Mouse (Mus musculus) CH12.LX (cell line): Measurements from ENCODE around the gene Zdhhc20. TPM values are rescaled to one million over a fixed set of nuclear protein-coding genes. Genes with fewer than 3 reads are reported as not detected.

Source experiments
- DNase-seq: peaks from one replicate; pipeline ENCODE4 v3.0.0-alpha.2; 2013; ENCODE audit errors: extremely low read depth
- H3K27ac ChIP-seq: 2 replicates; pipeline ENCODE4 v1.5.1; 2012; ENCODE audit warnings: low read depth, mild to moderate bottlenecking, control low read depth, moderate library complexity; ENCODE audit not compliant: insufficient read depth
- H3K27me3 ChIP-seq: replicated peaks from 2 replicates; pipeline ENCODE3; 2012; ENCODE audit warnings: inconsistent platforms
- H3K36me3 ChIP-seq, 2 experiments: replicated peaks in 1 of 2; 2 replicates each; pipeline versions ENCODE3 to v1.6.1; 2012; ENCODE audit warnings: inconsistent platforms in 1 of 2, low read length in 1 of 2, mild to moderate bottlenecking in 1 of 2, mixed read lengths in 1 of 2, moderate library complexity in 1 of 2; ENCODE audit not compliant: control insufficient read depth in 1 of 2, insufficient read depth in 1 of 2
- H3K4me1 ChIP-seq, 2 experiments: 2 replicates each; pipeline ENCODE4 v1.6.1; 2012; ENCODE audit warnings: inconsistent platforms in 1 of 2, moderate library complexity in 1 of 2; ENCODE audit not compliant: insufficient read depth in 2 of 2, control insufficient read depth in 1 of 2
- H3K4me2 ChIP-seq: 2 replicates; pipeline ENCODE4 v1.6.1; 2012; ENCODE audit warnings: low read depth, mild to moderate bottlenecking, control low read depth; ENCODE audit not compliant: poor library complexity, insufficient read depth, severe bottlenecking
- H3K4me3 ChIP-seq, 3 experiments: fragments of 150-350 bp in 1 of 3; sonication (generic) in 1 of 3; replicated peaks in 1 of 3; 2 replicates each; pipeline versions ENCODE3 to v1.5.1; 2011 to 2012; ENCODE audit warnings: low read depth in 2 of 3, low read length in 2 of 3, mild to moderate bottlenecking in 2 of 3, moderate library complexity in 2 of 3, control low read depth in 1 of 3, improper control_type of control experiment in 1 of 3, inconsistent platforms in 1 of 3, mixed read lengths in 1 of 3; ENCODE audit not compliant: poor library complexity in 1 of 3
- H3K79me2 ChIP-seq: replicated peaks from 2 replicates; pipeline ENCODE4 v1.6.1; 2012; ENCODE audit warnings: mild to moderate bottlenecking, moderate library complexity; ENCODE audit not compliant: control insufficient read depth, poor library complexity, insufficient read depth, severe bottlenecking; ENCODE audit errors: extremely low read depth
- H3K9ac ChIP-seq: 2 replicates; pipeline ENCODE4 v1.6.1; 2012; ENCODE audit warnings: low read depth, mild to moderate bottlenecking, control low read depth, moderate library complexity; ENCODE audit not compliant: insufficient read depth
- H3K9me3 ChIP-seq: replicated peaks from 2 replicates; pipeline ENCODE3; 2012; ENCODE audit warnings: low read length, inconsistent platforms, mixed read lengths
- BHLHE40 ChIP-seq: IDR thresholded peaks from 2 replicates; pipeline ENCODE4 v1.6.1; 2011; ENCODE audit warnings: mild to moderate bottlenecking, low read depth, low read length, improper control_type of control experiment
- CHD1 ChIP-seq: IDR thresholded peaks from 2 replicates; pipeline ENCODE4 v1.6.1; 2012; ENCODE audit warnings: low read depth, low read length, improper control_type of control experiment, inconsistent platforms
- CHD2 ChIP-seq: IDR thresholded peaks from 2 replicates; pipeline ENCODE4 v1.6.1; 2011; ENCODE audit warnings: low read length, improper control_type of control experiment
- CTCF ChIP-seq, 2 experiments: IDR thresholded peaks in 1 of 2; conservative IDR thresholded peaks in 1 of 2; 2 replicates each; pipeline ENCODE4 v1.5.1; 2011 to 2012; ENCODE audit warnings: low read depth in 2 of 2, low read length in 2 of 2, improper control_type of control experiment in 1 of 2, inconsistent platforms in 1 of 2, mild to moderate bottlenecking in 1 of 2, moderate library complexity in 1 of 2
- ELF1 ChIP-seq: IDR thresholded peaks from 2 replicates; pipeline ENCODE4 v1.6.1; 2014; ENCODE audit warnings: low read depth, mild to moderate bottlenecking, inconsistent platforms, low read length, improper control_type of control experiment
- EP300 ChIP-seq: IDR thresholded peaks from 2 replicates; pipeline ENCODE4 v1.6.1; 2011; ENCODE audit warnings: low read length, improper control_type of control experiment
- GABPA ChIP-seq: IDR thresholded peaks from 2 replicates; pipeline ENCODE4 v1.6.1; 2012; ENCODE audit warnings: low read depth, low read length, improper control_type of control experiment, inconsistent platforms; ENCODE audit not compliant: insufficient replicate concordance
- HCFC1 ChIP-seq: IDR thresholded peaks from 2 replicates; pipeline ENCODE4 v1.6.1; 2012; ENCODE audit warnings: low read depth, mild to moderate bottlenecking, inconsistent platforms, low read length, improper control_type of control experiment
- IRF4 ChIP-seq: IDR thresholded peaks from 2 replicates; pipeline ENCODE4 v1.6.1; 2014; ENCODE audit warnings: low read depth, mild to moderate bottlenecking, inconsistent platforms, low read length, improper control_type of control experiment
- JUN ChIP-seq: IDR thresholded peaks from 2 replicates; pipeline ENCODE4 v1.6.1; 2011; ENCODE audit warnings: low read depth, mild to moderate bottlenecking, low read length, improper control_type of control experiment, moderate library complexity; ENCODE audit not compliant: insufficient read depth
- MAFK ChIP-seq: IDR thresholded peaks from 2 replicates; pipeline ENCODE4 v1.6.1; 2011; ENCODE audit warnings: low read length, improper control_type of control experiment; ENCODE audit not compliant: insufficient replicate concordance
- MAZ ChIP-seq: IDR thresholded peaks from 2 replicates; pipeline ENCODE4 v1.6.1; 2012; ENCODE audit warnings: low read depth, mild to moderate bottlenecking, inconsistent platforms, low read length, improper control_type of control experiment, moderate library complexity
- MEF2A ChIP-seq: IDR thresholded peaks from 2 replicates; pipeline ENCODE4 v1.6.1; 2014; ENCODE audit warnings: low read depth, mild to moderate bottlenecking, inconsistent platforms, low read length, improper control_type of control experiment, borderline replicate concordance
- MXI1 ChIP-seq: IDR thresholded peaks from 2 replicates; pipeline ENCODE4 v1.6.1; 2011; ENCODE audit warnings: mild to moderate bottlenecking, low read depth, low read length, improper control_type of control experiment
- MYC ChIP-seq: IDR thresholded peaks from 2 replicates; pipeline ENCODE4 v1.6.1; 2011; ENCODE audit warnings: low read depth, mild to moderate bottlenecking, improper control_type of control experiment, low read length
- NELFE ChIP-seq: IDR thresholded peaks from 2 replicates; pipeline ENCODE4 v1.6.1; 2011; ENCODE audit warnings: low read depth, low read length, improper control_type of control experiment
- NRF1 ChIP-seq: IDR thresholded peaks from 2 replicates; pipeline ENCODE4 v1.6.1; 2014; ENCODE audit warnings: low read depth, mild to moderate bottlenecking, inconsistent platforms, low read length, improper control_type of control experiment, moderate library complexity
- PAX5 ChIP-seq: IDR thresholded peaks from 2 replicates; pipeline ENCODE4 v1.6.1; 2012; ENCODE audit warnings: low read length, inconsistent platforms, mixed read lengths
- POLR2AphosphoS2 ChIP-seq: IDR thresholded peaks from 2 replicates; pipeline ENCODE4 v1.6.1; 2011; ENCODE audit warnings: low read depth, low read length, improper control_type of control experiment
- RCOR1 ChIP-seq: conservative IDR thresholded peaks from 2 replicates; pipeline ENCODE4 v1.6.1; 2012; ENCODE audit warnings: low read depth, mild to moderate bottlenecking, inconsistent platforms, low read length, improper control_type of control experiment
- SIN3A ChIP-seq: IDR thresholded peaks from 2 replicates; pipeline ENCODE4 v1.6.1; 2012; ENCODE audit warnings: low read length, improper control_type of control experiment, inconsistent platforms
- TBP ChIP-seq: conservative IDR thresholded peaks from 2 replicates; pipeline ENCODE4 v1.6.1; 2011; ENCODE audit warnings: low read depth, low read length, improper control_type of control experiment
- TCF12 ChIP-seq: IDR thresholded peaks from 2 replicates; pipeline ENCODE4 v1.6.1; 2014; ENCODE audit warnings: low read depth, mild to moderate bottlenecking, inconsistent platforms, low read length, improper control_type of control experiment
- UBTF ChIP-seq: IDR thresholded peaks from 2 replicates; pipeline ENCODE4 v1.6.1; 2012; ENCODE audit warnings: low read depth, mild to moderate bottlenecking, inconsistent platforms, low read length, improper control_type of control experiment, moderate library complexity
- ZKSCAN1 ChIP-seq: IDR thresholded peaks from 2 replicates; pipeline ENCODE4 v1.6.1; 2012; ENCODE audit warnings: low read depth, inconsistent platforms, low read length, improper control_type of control experiment, borderline replicate concordance
- dilution Hi-C: fragments of 300-500 bp; cut with MboI; formaldehyde crosslinking; loops from 2 replicates; pipeline ENCODE4 v1.14.3; 2020; ENCODE audit warnings: low sequenced_read_pairs; ENCODE audit not compliant: extremely low pct_unique_long_range_greater_than_20kb, extremely low pct_ligation_motif_present
- in situ Hi-C: fragments of 300-500 bp; cut with MboI; formaldehyde crosslinking; loops from 3 replicates; pipeline ENCODE4 v1.14.3; 2019; ENCODE audit warnings: low sequenced_read_pairs, low pct_ligation_motif_present, low pct_unique_long_range_greater_than_20kb, mixed read lengths
- polyA plus RNA-seq: library from polyadenylated mRNA; unstranded; fragments of >175 nt; gene quantifications from 2 replicates; pipeline ENCODE4 v1.2.1, GENCODE M21; 2012; ENCODE audit warnings: low read depth; ENCODE audit not compliant: insufficient read length
- total RNA-seq, 2 experiments: library from RNA; depleted of rRNA; stranded (reverse); fragments of 300-350 nt in 1 of 2; fragments of >200 nt in 1 of 2; gene quantifications; 2 replicates each; pipeline ENCODE4 v1.2.3; 2012 to 2014

The Zdhhc20 gene
- total and polyA plus RNA-seq, 3 experiments, result 10.4 to 41.3 (median 27.4) TPM

- dilution Hi-C loops (no loop called here), in situ Hi-C loops (no loop called here)
- no peaks in the 10 kb centered on the region for H3K27me3 ChIP-seq
- H3K36me3 ChIP-seq, result peaks cover 19 to 67% of the 10 kb centered on the region in 2 experiments
- H3K4me2 ChIP-seq, result no peak overlapping the region
- peaks cover 4 to 23% of the 10 kb centered on the region in 2 experiments; a peak in 3 of 4 replicates for H3K4me1 ChIP-seq
- H3K9ac ChIP-seq, result no peak overlapping the region
- H3K9me3 ChIP-seq, result no peaks in the 10 kb centered on the region
- no peak for TF ChIP-seq ZKSCAN1
- no peak for TF ChIP-seq MAZ
- no peak for TF ChIP-seq MEF2A
- no peak for TF ChIP-seq JUN
- TF ChIP-seq NELFE, result no peak
- no peak for TF ChIP-seq NRF1
- no peak for TF ChIP-seq HCFC1
- no peak for TF ChIP-seq MYC
- TF ChIP-seq TBP, result no peak
- H3K27ac ChIP-seq, result no peak overlapping the region
- no peak overlapping the region for H3K4me3 ChIP-seq
- DNase-seq, result no peak
- H3K79me2 ChIP-seq, result no peaks in the 10 kb centered on the region
Measured at GRCm38 (mm10) chr14:57835157-57835556, 54.9 kb downstream of the Zdhhc20 start.

DNA sequence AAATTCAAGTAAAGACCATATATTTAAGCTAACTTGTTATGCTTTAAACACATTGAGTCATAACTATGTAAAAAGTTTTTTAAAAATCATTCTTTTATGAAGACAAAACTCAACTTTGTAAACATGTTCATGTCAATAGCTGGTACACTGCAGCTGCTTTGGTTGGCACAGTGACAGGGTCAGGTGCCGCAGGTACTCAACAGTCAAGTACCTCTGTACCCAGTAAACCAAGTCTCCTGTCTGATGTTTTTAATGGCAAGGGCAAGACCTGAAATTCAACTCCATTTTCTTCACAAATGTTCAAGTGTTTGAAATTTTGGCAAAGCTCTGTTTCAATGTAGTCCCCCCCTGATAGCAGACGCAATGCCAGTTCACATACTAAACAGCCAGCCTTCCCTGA is 56.5 kb downstream of the Zdhhc20 start:
- dilution Hi-C loops (no loop called here), in situ Hi-C loops (no loop called here)
- no peaks in the 10 kb centered on the region for H3K9me3 ChIP-seq
- no peaks in the 10 kb centered on the region; the same call in 1 of the 2 replicates for H3K79me2 ChIP-seq
- peaks cover 17 to 67% of the 10 kb centered on the region in 2 experiments for H3K36me3 ChIP-seq
- H3K4me1 ChIP-seq, result peaks cover 4 to 28% of the 10 kb centered on the region in 2 experiments; a peak in 3 of 4 replicates
- H3K4me2 ChIP-seq, result peak overlapping the region; percentile 31; the same call in 1 of the 2 replicates
- 0 out of 2 replicates have a peak overlapping the region, but pooled peaks have one; percentile 36 for H3K27ac ChIP-seq
- no peak for DNase-seq
- H3K4me3 ChIP-seq, result no peak overlapping the region
- no peaks in the 10 kb centered on the region for H3K27me3 ChIP-seq
- H3K9ac ChIP-seq, result no peak overlapping the region
- TF ChIP-seq GABPA (no peak), PAX5 (no peak), TCF12 (no peak), MXI1 (no peak), CHD1 (no peak), POLR2AphosphoS2 (no peak), SIN3A (no peak), EP300 (no peak), NRF1 (no peak), MAFK (no peak), CHD2 (no peak), IRF4 (no peak), ZKSCAN1 (no peak), UBTF (no peak), JUN (no peak), RCOR1 (no peak), MYC (no peak), CTCF (conservative IDR thresholded peaks at IDR 0.05 in 1 of 2, IDR thresholded peaks at IDR 0.05 in 1 of 2; ENCODE audit: low read depth in 2 of 2, low read length in 2 of 2) (no peak), ELF1 (no peak), BHLHE40 (no peak)
